Mouse (Mus musculus) midbrain, embryonic 16.5 days (tissue): ENCODE measurements around the gene Prune2. TPM values are rescaled to one million over a fixed set of nuclear protein-coding genes. Genes with fewer than 3 reads are reported as not detected.

Experiments
- ATAC-seq: fragments of 200-750 bp; cut with Nextera tagmentation; 2 replicates; pipeline ENCODE4 v1.8.0; 2017; ENCODE audit warnings: moderate TSS enrichment
- H3K27ac ChIP-seq: fragments of 300-500 bp; sonication (generic); 2 replicates; pipeline ENCODE4 v1.5.1; 2014; ENCODE audit warnings: mild to moderate bottlenecking, low read length, mixed read lengths
- H3K27me3 ChIP-seq: fragments of 300-500 bp; sonication (generic); 2 replicates; pipeline ENCODE4 v1.6.1; 2014; ENCODE audit warnings: low read depth, low read length, mixed read lengths; ENCODE audit not compliant: control insufficient read depth, insufficient read depth
- H3K36me3 ChIP-seq: fragments of 300-500 bp; sonication (generic); 2 replicates; pipeline ENCODE4 v1.6.1; 2014; ENCODE audit warnings: mild to moderate bottlenecking, low read length, moderate library complexity, mixed read lengths; ENCODE audit not compliant: control insufficient read depth, insufficient read depth
- H3K4me1 ChIP-seq: fragments of 300-500 bp; sonication (generic); 2 replicates; pipeline ENCODE4 v1.6.1; 2014; ENCODE audit warnings: mild to moderate bottlenecking, low read length, mixed read lengths; ENCODE audit not compliant: control insufficient read depth, insufficient read depth
- H3K4me2 ChIP-seq: fragments of 300-500 bp; sonication (generic); 2 replicates; pipeline ENCODE4 v1.6.1; 2014; ENCODE audit warnings: mild to moderate bottlenecking, low read length, mixed read lengths
- H3K4me3 ChIP-seq: fragments of 300-500 bp; sonication (generic); 2 replicates; pipeline ENCODE4 v1.5.1; 2014; ENCODE audit warnings: low read depth, mild to moderate bottlenecking, low read length, moderate library complexity, mixed read lengths
- H3K9ac ChIP-seq: fragments of 300-500 bp; sonication (generic); 2 replicates; pipeline ENCODE4 v1.6.1; 2014; ENCODE audit warnings: low read depth, low read length, mixed read lengths
- H3K9me3 ChIP-seq: fragments of 300-500 bp; sonication (generic); replicated peaks from 2 replicates; pipeline ENCODE4 v1.6.1; 2014; ENCODE audit warnings: mild to moderate bottlenecking, low read length, mixed read lengths; ENCODE audit not compliant: control insufficient read depth, poor library complexity, severe bottlenecking
- WGBS: fragments of 180-500 bp; shearing (Covaris S2); extraction: QIAGEN DNeasy Blood & Tissue Kit; methylation state at CpG from one replicate; pipeline ENCODE4 v1.1.7; 2014; 5-methylcytosine and 5-hydroxymethylcytosine counted together
- polyA plus RNA-seq: library from polyadenylated mRNA; unstranded; fragments of >200 nt; fragmentation: Nextera tagmentation; extraction: Ambion mirVana; gene quantifications from 2 replicates; pipeline ENCODE4 v1.2.1, GENCODE M21; 2015

Gene Prune2
- polyA plus RNA-seq, 1 experiment from 2014 or later: 8.0 TPM

GRCm38 (mm10) chr19:16981743-16982142 is 25.8 kb downstream of the Prune2 start:
- WGBS: 92% methylated on average over 4 of the region's 4 CpGs

GRCm38 (mm10) chr19:16984897-16985296 is 29.0 kb downstream of the Prune2 start:
- H3K27me3 ChIP-seq: no peaks in the 10 kb centered on the region
- H3K4me2 ChIP-seq: no peak overlapping the region
- no peaks in the 10 kb centered on the region for H3K4me1 ChIP-seq
- no peaks in the 10 kb centered on the region for H3K9me3 ChIP-seq
- no peak overlapping the region for H3K27ac ChIP-seq
- 56% methylated on average over 5 of the region's 5 CpGs for WGBS
- H3K36me3 ChIP-seq: no peaks in the 10 kb centered on the region
- ATAC-seq: no peak
- no peak overlapping the region for H3K4me3 ChIP-seq
- no peak overlapping the region for H3K9ac ChIP-seq

More at GRCm38 (mm10) chr19:16981743-16982142, 25.8 kb downstream of the Prune2 start:
- no peak for ATAC-seq
- Histone ChIP-seq H3K4me1 (no peaks in the 10 kb centered on the region), H3K9me3 (no peaks in the 10 kb centered on the region), H3K27ac (no peak overlapping the region), H3K4me3 (no peak overlapping the region), H3K4me2 (no peak overlapping the region), H3K36me3 (no peaks in the 10 kb centered on the region), H3K9ac (no peak overlapping the region), H3K27me3 (no peaks in the 10 kb centered on the region)

- Histone ChIP-seq H3K27me3 (no peaks in the 10 kb centered on the region), H3K4me2 (no peak overlapping the region), H3K4me3 (no peak overlapping the region), H3K9ac (no peak overlapping the region), H3K4me1 (no peaks in the 10 kb centered on the region), H3K36me3 (no peaks in the 10 kb centered on the region), H3K9me3 (no peaks in the 10 kb centered on the region), H3K27ac (no peak overlapping the region)
- 74% methylated on average over 11 of the region's 11 CpGs for WGBS
- ATAC-seq: no peak
These were observed 32.1 kb downstream of the Prune2 start for GRCm38 (mm10) chr19:16987984-16988383.

DNA sequence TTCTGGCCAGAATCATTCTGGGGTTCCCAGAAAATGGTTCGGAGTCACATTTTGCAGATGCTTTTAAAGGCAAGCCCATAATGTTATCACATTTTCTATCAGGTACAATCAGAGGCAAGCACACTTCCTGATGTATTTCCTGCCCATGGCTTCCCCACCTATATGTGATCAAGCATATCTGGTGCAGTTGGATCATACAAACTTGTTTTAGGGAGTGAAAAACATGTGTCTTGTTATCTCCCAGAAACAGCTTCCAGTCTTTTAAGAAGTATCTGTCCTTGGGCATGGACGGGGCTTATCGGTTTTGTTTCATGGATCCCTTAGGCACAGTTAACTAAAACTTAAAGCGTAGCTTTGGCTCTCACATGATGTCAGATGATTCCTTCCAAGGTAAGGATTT is 36.2 kb downstream of the Prune2 start:
- H3K27ac ChIP-seq: no peak overlapping the region
- ATAC-seq: no peak
- H3K9me3 ChIP-seq: no peaks in the 10 kb centered on the region
- no peaks in the 10 kb centered on the region for H3K27me3 ChIP-seq
- H3K9ac ChIP-seq: no peak overlapping the region
- no peaks in the 10 kb centered on the region for H3K4me1 ChIP-seq
- H3K4me3 ChIP-seq: no peak overlapping the region
- H3K4me2 ChIP-seq: no peak overlapping the region
- WGBS: 93% methylated on average over 4 of the region's 4 CpGs
- H3K36me3 ChIP-seq: no peaks in the 10 kb centered on the region

DNA sequence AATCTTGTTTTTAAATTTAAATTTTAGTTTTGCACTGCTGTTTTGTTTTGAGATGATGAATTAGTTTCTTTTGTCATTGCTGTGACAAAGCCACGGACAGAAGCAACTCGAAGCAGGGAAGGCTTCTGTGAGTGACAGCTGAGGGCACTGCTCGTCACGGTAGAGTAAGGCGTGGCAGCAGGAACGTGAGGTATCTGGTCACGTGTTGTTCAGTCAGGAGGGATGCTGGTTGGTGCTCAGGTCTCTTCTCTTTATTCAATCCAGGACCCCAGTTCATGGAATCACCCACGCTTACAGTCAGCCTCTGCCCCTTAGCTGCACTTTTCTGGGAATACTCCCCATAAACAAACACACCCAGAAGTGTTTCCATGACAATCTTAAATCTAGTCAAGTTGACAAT is 38.3 kb downstream of the Prune2 start:
- Histone ChIP-seq H3K4me1 (no peaks in the 10 kb centered on the region), H3K27me3 (no peaks in the 10 kb centered on the region), H3K4me3 (no peak overlapping the region), H3K36me3 (no peaks in the 10 kb centered on the region), H3K9me3 (no peaks in the 10 kb centered on the region), H3K9ac (no peak overlapping the region), H3K27ac (no peak overlapping the region), H3K4me2 (no peak overlapping the region)
- no peak for ATAC-seq
- 77% methylated on average over 8 of the region's 8 CpGs for WGBS

GRCm38 (mm10) chr19:16997915-16998314 is 42.0 kb downstream of the Prune2 start:
- no peak overlapping the region for H3K27ac ChIP-seq
- 87% methylated on average over 7 of the region's 7 CpGs for WGBS
- no peak overlapping the region for H3K9ac ChIP-seq
- no peak overlapping the region for H3K4me3 ChIP-seq
- no peaks in the 10 kb centered on the region for H3K4me1 ChIP-seq
- no peaks in the 10 kb centered on the region for H3K27me3 ChIP-seq
- no peaks in the 10 kb centered on the region for H3K36me3 ChIP-seq
- H3K9me3 ChIP-seq: no peaks in the 10 kb centered on the region
- no peak overlapping the region for H3K4me2 ChIP-seq
- no peak for ATAC-seq

DNA sequence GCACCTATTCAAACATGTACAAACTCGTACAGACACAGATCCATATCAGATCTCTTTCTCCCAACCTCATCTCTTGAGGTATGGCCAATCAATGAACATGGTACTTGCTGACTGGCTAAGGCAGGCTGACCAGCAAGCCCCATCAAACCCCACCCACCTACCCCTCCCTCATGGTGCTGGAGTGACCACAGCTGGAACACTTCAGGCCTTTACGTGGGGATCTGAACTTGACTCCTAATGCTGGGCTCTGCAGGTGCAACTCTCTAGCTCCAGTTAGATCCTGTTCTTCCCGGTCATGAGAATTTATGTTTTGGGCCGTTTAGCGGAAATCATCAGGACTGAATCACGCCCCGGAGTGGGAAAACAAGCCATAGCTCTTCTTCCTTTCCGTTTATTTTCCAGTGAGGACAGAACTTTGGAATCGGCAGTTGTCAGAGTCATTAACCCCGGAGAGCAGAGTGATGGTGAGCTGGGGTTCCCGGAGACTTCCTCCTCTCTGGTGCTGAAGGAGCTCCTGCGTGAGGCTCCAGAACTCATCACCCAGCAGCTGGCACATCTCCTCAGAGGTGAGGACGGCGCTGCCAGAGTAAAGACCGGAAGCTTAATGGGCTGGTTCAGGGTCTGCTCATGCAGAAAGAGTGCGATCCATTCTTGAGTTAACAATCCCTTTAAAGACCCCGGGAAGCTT is 50.4 kb downstream of the Prune2 start:
- Histone ChIP-seq H3K4me3 (no peak overlapping the region), H3K27me3 (no peaks in the 10 kb centered on the region), H3K9ac (no peak overlapping the region), H3K4me2 (no peak overlapping the region), H3K27ac (no peak overlapping the region), H3K9me3 (no peaks in the 10 kb centered on the region), H3K4me1 (no peaks in the 10 kb centered on the region), H3K36me3 (no peaks in the 10 kb centered on the region)
- 78% methylated on average over 17 of the region's 17 CpGs for WGBS
- ATAC-seq: no peak

DNA sequence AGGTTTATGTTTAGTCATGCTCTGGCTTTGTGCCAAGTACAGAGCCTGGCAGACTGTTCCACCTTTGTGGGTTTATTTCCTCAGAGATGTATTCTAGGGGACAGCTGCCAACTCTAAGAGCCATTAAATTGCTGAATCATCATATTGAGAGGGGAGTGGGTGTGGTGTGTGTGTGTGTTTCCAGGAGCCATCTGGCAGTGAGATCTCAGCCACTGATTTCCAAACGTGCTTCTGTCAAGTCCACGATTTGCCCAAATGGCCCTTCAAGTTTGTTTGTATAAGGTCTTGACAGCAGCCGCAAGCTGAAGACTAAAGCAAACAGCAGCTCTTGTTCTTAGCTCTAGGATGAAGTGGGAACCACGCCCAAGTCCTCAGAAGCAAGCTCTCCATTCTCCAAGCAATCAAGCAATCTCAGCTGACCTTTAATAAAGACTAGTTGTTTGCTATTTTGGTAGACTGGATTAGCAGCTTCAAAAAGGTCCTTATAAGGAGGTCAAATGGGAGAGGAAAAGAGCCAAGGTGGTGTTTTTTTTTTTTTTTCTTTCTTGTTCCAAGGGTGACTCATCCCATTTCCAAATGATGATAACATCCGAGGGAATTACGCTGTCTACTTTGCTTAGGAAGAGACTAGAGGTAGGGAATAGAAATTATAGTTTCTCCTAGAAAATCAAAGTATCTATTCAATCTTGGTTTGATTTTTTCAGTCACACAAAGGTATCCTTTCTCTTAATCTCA is 55.5 kb downstream of the Prune2 start:
- H3K36me3 ChIP-seq: no peaks in the 10 kb centered on the region
- H3K27me3 ChIP-seq: no peaks in the 10 kb centered on the region
- no peaks in the 10 kb centered on the region for H3K4me1 ChIP-seq
- no peak overlapping the region for H3K4me2 ChIP-seq
- no peak overlapping the region for H3K9ac ChIP-seq
- ATAC-seq: no peak
- H3K27ac ChIP-seq: no peak overlapping the region
- no peaks in the 10 kb centered on the region for H3K9me3 ChIP-seq
- no peak overlapping the region for H3K4me3 ChIP-seq
- 54% methylated on average over 6 of the region's 6 CpGs for WGBS

GRCm38 (mm10) chr19:17013085-17013484 is 57.2 kb downstream of the Prune2 start:
- no peak for ATAC-seq
- no peak overlapping the region for H3K4me3 ChIP-seq
- WGBS: 74% methylated on average over 2 of the region's 2 CpGs
- H3K9me3 ChIP-seq: no peaks in the 10 kb centered on the region
- no peaks in the 10 kb centered on the region for H3K27me3 ChIP-seq
- no peak overlapping the region for H3K27ac ChIP-seq
- H3K4me2 ChIP-seq: no peak overlapping the region
- H3K4me1 ChIP-seq: no peaks in the 10 kb centered on the region
- no peak overlapping the region for H3K9ac ChIP-seq
- no peaks in the 10 kb centered on the region for H3K36me3 ChIP-seq
